Mouse (Mus musculus): ENCODE results near the gene Vwce. TPM values are rescaled to one million over a fixed set of nuclear protein-coding genes. Genes with fewer than 3 reads are reported as not detected.

Vwce gene
- polyA plus RNA-seq, 1 experiment from 2014 or later: 1.7 TPM

DNA sequence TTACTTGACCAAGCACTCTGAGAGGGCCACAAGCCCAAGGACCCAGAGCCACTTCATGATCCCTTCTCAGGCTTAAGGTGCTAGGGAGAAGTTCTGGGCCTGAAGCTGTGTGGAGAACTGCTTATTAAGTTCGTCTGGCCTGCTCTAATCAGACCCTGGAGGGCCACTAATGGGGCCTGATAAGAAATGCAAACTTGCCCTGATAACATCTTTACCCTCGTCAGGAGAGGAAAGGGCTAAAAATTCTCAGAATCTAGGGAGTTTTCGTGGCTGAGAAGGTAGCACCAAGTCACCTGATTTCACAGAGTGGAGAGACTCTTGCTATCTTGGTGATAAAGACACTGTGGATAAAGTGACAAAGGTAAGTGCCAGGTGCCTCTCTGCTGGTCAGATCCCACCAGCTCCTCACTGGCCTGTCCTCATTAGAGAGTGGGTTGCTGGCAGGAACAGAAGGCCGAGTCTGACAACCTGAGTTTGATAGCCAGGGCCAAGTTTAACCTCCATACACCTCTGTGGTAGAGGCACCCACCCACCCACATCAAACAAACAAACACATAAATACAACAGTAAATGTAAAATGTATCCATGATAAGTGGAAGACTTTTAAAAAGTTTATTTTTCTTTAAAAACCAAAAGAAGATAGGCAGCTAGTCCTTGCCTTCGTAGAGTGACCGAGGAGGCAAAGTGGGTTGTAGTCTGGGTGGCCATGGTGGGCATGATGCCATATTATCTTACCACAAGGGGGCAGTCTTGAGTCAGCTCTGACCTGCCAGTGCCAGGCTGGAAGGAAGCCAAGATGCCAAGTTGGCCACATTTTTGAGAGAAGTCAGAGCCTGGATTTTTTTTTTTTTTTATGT lies 44.1 kb downstream of the Vwce start, which contains the start of gene Pga5:
TSS of gene Pga5 (minus strand) at position 157 of the 857 bp plus-strand sequence.
- H3K4me2 ChIP-seq: no peak within 1 kb of the TSS
- H3K9me3 ChIP-seq (replicated peaks): no peaks in the 10 kb centered on the region
- H3K27me3 ChIP-seq (replicated peaks): no peaks in the 10 kb centered on the region
- WGBS: 46% methylated on average over 6 of the region's 6 CpGs
- no peaks in the 10 kb centered on the region for H3K36me3 ChIP-seq
- 0 out of 2 replicates have a peak, but pooled peaks have one; percentile 69 for ATAC-seq (ENCODE audit: low FRiP score)
- peaks cover 5% of the 10 kb centered on the region; the same call in 1 of the 2 replicates for H3K4me1 ChIP-seq
- no peak within 1 kb of the TSS for H3K9ac ChIP-seq (replicated peaks)
- no peak within 1 kb of the TSS for H3K4me3 ChIP-seq (replicated peaks)
- H3K27ac ChIP-seq (replicated peaks): no peak within 1 kb of the TSS

DNA sequence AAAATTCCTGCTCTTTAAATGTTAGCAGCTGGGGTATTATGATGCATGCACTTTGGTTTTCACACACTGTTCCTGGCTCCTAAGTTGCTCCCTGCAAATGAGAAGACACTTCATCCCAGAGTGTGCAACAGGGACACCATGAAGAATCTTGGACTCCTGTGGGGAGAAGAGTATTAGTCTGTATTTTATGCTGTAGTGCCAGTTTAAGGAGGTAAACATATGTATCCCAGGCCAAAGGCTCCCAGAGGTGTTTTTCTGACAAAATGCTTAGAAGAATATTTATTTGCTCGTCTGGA lies 44.7 kb downstream of the Vwce start:
- WGBS: 53% methylated on average over 1 of the region's 1 CpGs
- Histone ChIP-seq H3K4me1 (peaks cover 5% of the 10 kb centered on the region; the same call in 1 of the 2 replicates), H3K36me3 (no peaks in the 10 kb centered on the region), H3K4me3 (replicated peaks) (no peak overlapping the region), H3K9ac (replicated peaks) (no peak overlapping the region), H3K27me3 (replicated peaks) (no peaks in the 10 kb centered on the region), H3K9me3 (replicated peaks) (no peaks in the 10 kb centered on the region), H3K4me2 (no peak overlapping the region), H3K27ac (replicated peaks) (no peak overlapping the region)
- 0 out of 2 replicates have a peak, but pooled peaks have one; percentile 33 for ATAC-seq (ENCODE audit: low FRiP score)

GRCm38 (mm10) chr19:10681571-10681970 lies 47.6 kb downstream of the Vwce start:
- WGBS: 72% methylated on average over 4 of the region's 4 CpGs
- no peaks in the 10 kb centered on the region for H3K9me3 ChIP-seq (replicated peaks)
- H3K36me3 ChIP-seq: no peaks in the 10 kb centered on the region
- H3K4me1 ChIP-seq: peaks cover 5% of the 10 kb centered on the region; the same call in 1 of the 2 replicates
- H3K27me3 ChIP-seq (replicated peaks): no peaks in the 10 kb centered on the region
- no peak overlapping the region for H3K27ac ChIP-seq (replicated peaks)
- H3K4me2 ChIP-seq: no peak overlapping the region
- no peak overlapping the region for H3K4me3 ChIP-seq (replicated peaks)
- no peak overlapping the region for H3K9ac ChIP-seq (replicated peaks)
- no peak for ATAC-seq (ENCODE audit: low FRiP score)

GRCm38 (mm10) chr19:10685081-10685480 lies 51.1 kb downstream of the Vwce start:
- Histone ChIP-seq H3K27me3 (replicated peaks) (no peaks in the 10 kb centered on the region), H3K4me3 (replicated peaks) (no peak overlapping the region), H3K9ac (replicated peaks) (no peak overlapping the region), H3K4me1 (peaks cover 16% of the 10 kb centered on the region), H3K27ac (replicated peaks) (no peak overlapping the region), H3K36me3 (no peaks in the 10 kb centered on the region), H3K4me2 (no peak overlapping the region), H3K9me3 (replicated peaks) (no peaks in the 10 kb centered on the region)
- no peak for ATAC-seq (ENCODE audit: low FRiP score)
- WGBS: 90% methylated on average over 9 of the region's 9 CpGs

DNA sequence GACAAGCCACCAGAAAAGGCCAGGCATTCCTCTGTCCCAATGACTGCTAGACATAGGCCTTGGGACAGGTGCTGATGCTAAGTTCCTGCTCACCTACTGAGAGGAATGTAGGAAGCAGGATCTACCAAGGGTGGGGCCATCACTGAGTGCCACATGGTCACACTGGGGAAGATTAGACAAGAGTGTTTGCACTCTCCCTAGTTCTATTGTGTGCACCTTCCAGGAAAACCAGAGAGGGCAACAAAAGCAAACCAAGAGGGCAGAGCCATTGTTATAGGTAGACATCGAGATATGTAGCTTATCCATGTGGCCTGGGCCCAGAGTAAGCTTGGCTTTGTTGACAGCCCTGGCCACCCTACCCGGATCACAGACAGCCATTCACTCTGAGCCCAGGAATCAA lies 51.7 kb downstream of the Vwce start:
- WGBS: 86% methylated on average over 2 of the region's 2 CpGs
- Histone ChIP-seq H3K36me3 (no peaks in the 10 kb centered on the region), H3K27me3 (replicated peaks) (no peaks in the 10 kb centered on the region), H3K4me1 (peaks cover 23% of the 10 kb centered on the region), H3K4me3 (replicated peaks) (no peak overlapping the region), H3K4me2 (no peak overlapping the region), H3K27ac (replicated peaks) (no peak overlapping the region), H3K9me3 (replicated peaks) (no peaks in the 10 kb centered on the region), H3K9ac (replicated peaks) (no peak overlapping the region)
- ATAC-seq (ENCODE audit: low FRiP score): no peak

DNA sequence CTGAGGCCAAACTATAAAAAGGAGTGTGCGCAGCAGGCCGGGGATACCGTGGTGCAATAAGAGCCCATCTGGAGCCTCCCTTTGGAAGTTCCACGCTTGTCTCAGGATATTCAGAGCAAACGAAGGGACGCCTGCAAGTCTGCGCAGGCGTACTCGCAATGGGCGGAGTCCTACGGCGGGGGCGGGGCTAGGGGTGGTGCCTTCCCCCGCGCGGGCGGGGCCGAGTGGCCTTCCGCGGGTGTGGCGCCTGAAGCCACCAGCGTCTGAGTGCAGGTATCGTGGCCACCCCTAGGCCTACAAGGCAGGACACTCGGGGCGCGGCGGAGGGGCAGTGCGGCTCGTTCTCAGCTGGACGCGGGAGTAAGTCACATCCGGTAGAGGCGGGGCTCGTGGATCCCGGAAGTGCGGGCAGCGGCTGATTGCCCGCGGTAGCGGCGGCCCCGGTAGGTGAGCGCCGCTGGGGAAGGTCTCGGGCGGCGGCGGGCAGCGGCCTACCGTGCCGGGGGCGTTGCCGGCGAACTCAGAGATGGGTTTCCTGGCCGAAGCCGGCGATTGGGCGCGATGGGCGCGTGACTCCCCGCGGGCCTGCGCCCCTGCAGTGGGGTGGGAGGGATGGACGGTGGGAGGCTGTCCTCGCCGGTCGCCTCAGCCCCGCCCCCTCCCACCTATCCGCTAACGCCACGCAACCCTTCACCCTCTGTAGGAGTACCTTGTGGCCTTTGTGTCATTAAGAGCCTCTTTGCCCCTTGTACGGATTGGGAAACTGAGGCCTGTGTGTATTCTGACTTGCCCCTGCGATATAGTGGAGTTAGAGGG lies 54.7 kb downstream of the Vwce start, which contains the start of gene Vps37c:
TSS of gene Vps37c (plus strand) at position 199 of the 816 bp plus-strand sequence.
- peak within 1 kb of the TSS; percentile 68 for H3K9ac ChIP-seq (replicated peaks)
- no peaks in the 10 kb centered on the region for H3K27me3 ChIP-seq (replicated peaks)
- peak; percentile 93 for ATAC-seq (ENCODE audit: low FRiP score)
- H3K4me1 ChIP-seq: peaks cover 38% of the 10 kb centered on the region
- H3K36me3 ChIP-seq: no peaks in the 10 kb centered on the region
- H3K4me3 ChIP-seq (replicated peaks): peak within 1 kb of the TSS; percentile 75
- H3K9me3 ChIP-seq (replicated peaks): no peaks in the 10 kb centered on the region
- peak within 1 kb of the TSS; percentile 66 for H3K4me2 ChIP-seq
- under 1% methylated on average over 71 of the region's 74 CpGs for WGBS
- H3K27ac ChIP-seq (replicated peaks): peak within 1 kb of the TSS; percentile 97

GRCm38 (mm10) chr19:10689470-10690166 lies 55.6 kb downstream of the Vwce start:
- H3K4me1 ChIP-seq: peaks cover 38% of the 10 kb centered on the region
- H3K4me3 ChIP-seq (replicated peaks): peak overlapping the region; percentile 75
- H3K9me3 ChIP-seq (replicated peaks): no peaks in the 10 kb centered on the region
- peak overlapping the region; percentile 66 for H3K4me2 ChIP-seq
- WGBS: 44% methylated on average over 5 of the region's 5 CpGs
- H3K9ac ChIP-seq (replicated peaks): peak overlapping the region; percentile 68
- 0 out of 2 replicates have a peak, but pooled peaks have one; percentile 1 for ATAC-seq (ENCODE audit: low FRiP score)
- peak overlapping the region; percentile 97 for H3K27ac ChIP-seq (replicated peaks)
- H3K36me3 ChIP-seq: no peaks in the 10 kb centered on the region
- H3K27me3 ChIP-seq (replicated peaks): no peaks in the 10 kb centered on the region

GRCm38 (mm10) chr19:10690336-10690735 lies 56.3 kb downstream of the Vwce start:
- no peaks in the 10 kb centered on the region for H3K9me3 ChIP-seq (replicated peaks)
- peaks cover 40% of the 10 kb centered on the region for H3K4me1 ChIP-seq
- no peak for ATAC-seq (ENCODE audit: low FRiP score)
- no peaks in the 10 kb centered on the region for H3K27me3 ChIP-seq (replicated peaks)
- peak overlapping the region; percentile 66 for H3K4me2 ChIP-seq
- peak overlapping the region; percentile 68; the same call in 1 of the 2 replicates for H3K9ac ChIP-seq (replicated peaks)
- WGBS: 83% methylated on average over 3 of the region's 3 CpGs
- H3K4me3 ChIP-seq (replicated peaks): peak overlapping the region; percentile 75; the same call in 1 of the 2 replicates
- peak overlapping the region; percentile 97 for H3K27ac ChIP-seq (replicated peaks)
- H3K36me3 ChIP-seq: no peaks in the 10 kb centered on the region

- Histone ChIP-seq H3K4me1 (peaks cover 48% of the 10 kb centered on the region), H3K36me3 (no peaks in the 10 kb centered on the region), H3K9ac (replicated peaks) (no peak overlapping the region), H3K9me3 (replicated peaks) (no peaks in the 10 kb centered on the region), H3K4me2 (0 out of 2 replicates have a peak overlapping the region, but pooled peaks have one; percentile 66), H3K27ac (replicated peaks) (no peak overlapping the region), H3K4me3 (replicated peaks) (no peak overlapping the region), H3K27me3 (replicated peaks) (no peaks in the 10 kb centered on the region)
- ATAC-seq (ENCODE audit: low FRiP score): no peak
- WGBS: 98% methylated on average over 4 of the region's 4 CpGs
These were observed 57.1 kb downstream of the Vwce start for GRCm38 (mm10) chr19:10691121-10691520.

DNA sequence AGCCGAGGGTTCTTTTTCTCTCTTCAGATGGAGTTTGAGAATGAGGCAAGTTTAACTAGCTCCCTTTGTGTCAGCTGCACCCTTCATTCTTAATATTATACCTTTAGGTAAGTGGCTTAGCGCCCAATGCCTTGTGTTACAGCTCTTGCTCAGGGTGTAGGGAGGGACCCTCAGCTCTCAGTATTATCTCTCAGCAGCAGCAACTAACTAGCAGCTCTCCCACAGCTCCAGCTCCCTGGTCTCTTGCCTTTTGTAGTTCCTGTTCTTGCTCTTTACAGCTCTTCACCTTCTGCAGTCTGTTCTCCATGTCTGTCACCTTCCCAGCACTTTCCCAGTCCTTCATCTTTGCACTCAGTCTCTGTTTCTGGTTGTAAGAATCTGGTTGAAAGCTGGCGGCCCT lies 57.6 kb downstream of the Vwce start:
- Histone ChIP-seq H3K9ac (replicated peaks) (no peak overlapping the region), H3K27ac (replicated peaks) (no peak overlapping the region), H3K4me1 (peaks cover 53% of the 10 kb centered on the region), H3K36me3 (no peaks in the 10 kb centered on the region), H3K27me3 (replicated peaks) (no peaks in the 10 kb centered on the region), H3K4me3 (replicated peaks) (no peak overlapping the region), H3K4me2 (no peak overlapping the region), H3K9me3 (replicated peaks) (no peaks in the 10 kb centered on the region)
- WGBS: 78% methylated on average over 3 of the region's 3 CpGs
- ATAC-seq (ENCODE audit: low FRiP score): no peak

DNA sequence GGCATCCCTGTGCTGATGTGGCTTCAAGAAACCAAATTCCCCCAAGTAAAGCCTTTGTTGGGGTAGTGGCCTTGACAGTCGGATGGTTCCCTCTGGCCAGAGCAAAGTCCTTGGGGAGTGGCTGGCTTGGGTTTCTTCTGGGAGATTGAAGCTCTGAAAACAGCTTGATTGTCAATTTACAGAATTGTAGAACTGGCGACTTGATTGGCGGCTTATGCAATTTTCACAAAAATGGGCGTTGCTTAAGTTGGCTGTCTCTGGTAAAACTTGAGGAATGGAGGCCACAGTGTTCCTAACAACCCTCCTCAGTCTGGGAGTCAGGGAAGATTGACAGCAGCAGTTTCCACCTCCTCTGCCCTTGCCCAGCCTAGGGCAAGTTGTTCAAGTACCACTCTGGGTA lies 58.3 kb downstream of the Vwce start:
- Histone ChIP-seq H3K9ac (replicated peaks) (no peak overlapping the region), H3K4me1 (peaks cover 58% of the 10 kb centered on the region), H3K27me3 (replicated peaks) (no peaks in the 10 kb centered on the region), H3K4me3 (replicated peaks) (no peak overlapping the region), H3K27ac (replicated peaks) (no peak overlapping the region), H3K4me2 (no peak overlapping the region), H3K9me3 (replicated peaks) (no peaks in the 10 kb centered on the region), H3K36me3 (no peaks in the 10 kb centered on the region)
- no peak for ATAC-seq (ENCODE audit: low FRiP score)
- 92% methylated on average over 4 of the region's 4 CpGs for WGBS

Data from neural tube, embryonic 15.5 days (tissue).